Mouse (Mus musculus) thymus, postnatal 0 days (tissue): Measurements from ENCODE around the gene Ribc2. TPM values are rescaled to one million over a fixed set of nuclear protein-coding genes. Genes with fewer than 3 reads are reported as not detected.

ENCODE experiments used
- DNase-seq: peaks from one replicate; pipeline ENCODE4 v3.0.0-alpha.2; 2015; ENCODE audit warnings: low spot score
- polyA plus RNA-seq: library from polyadenylated mRNA; unstranded; fragments of >200 nt; fragmentation: Nextera tagmentation; extraction: Ambion mirVana; gene quantifications from 2 replicates; pipeline ENCODE4 v1.2.1, GENCODE M21; 2015

Ribc2 gene
- 0.21 and 0.32 TPM in 2 replicates for polyA plus RNA-seq

DNA sequence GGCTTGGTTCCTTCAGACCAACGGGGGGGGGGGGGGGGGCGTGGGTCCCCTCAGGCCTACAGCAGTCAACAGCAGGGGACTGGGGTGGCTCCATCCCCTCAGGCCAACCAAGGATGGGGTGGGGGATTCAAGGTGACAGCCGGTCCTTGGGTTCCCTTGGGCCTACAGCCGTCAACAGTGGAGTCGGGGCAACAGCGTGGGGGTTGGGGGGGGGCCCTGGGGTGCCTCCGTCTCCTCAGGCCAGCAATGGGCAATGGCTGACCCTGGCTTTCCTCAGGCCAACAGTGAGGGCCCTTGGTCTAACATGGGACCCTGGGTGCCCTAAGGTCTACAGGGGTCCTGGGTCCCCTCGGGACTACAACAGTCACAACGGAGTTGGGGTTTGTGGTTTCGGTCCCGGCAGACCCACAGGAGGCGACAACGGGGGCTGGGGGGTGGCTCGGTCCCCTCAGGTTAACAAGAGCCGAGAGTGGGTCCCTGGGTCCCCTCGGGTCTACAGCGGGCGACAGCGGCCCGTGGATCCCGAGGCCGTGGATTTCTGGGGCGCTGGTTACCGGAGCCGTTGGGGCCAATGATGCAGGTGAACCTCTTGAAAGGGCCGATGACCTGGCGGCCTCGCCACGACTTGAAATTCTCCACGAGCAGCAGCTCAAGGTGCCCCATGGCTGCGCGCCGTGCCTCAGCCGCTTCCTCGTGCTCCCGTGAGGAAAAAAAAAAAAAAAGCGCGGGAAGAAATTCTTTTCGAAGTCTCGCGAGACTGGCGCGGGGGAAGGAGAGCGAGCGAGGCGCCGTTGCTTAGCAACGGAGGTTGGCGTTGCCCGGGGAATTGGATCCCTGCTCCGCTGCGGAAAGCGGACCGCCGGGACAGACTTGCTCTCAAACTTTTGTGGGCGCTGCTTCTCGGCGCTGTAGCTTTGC, at the start of gene Ribc2, which contains the start of gene Smc1b:
TSS of gene Ribc2 (plus strand) at position 804 of the 918 bp plus-strand sequence.
TSS of gene Smc1b (minus strand) at position 690 of the 918 bp plus-strand sequence.
- DNase-seq, result peak; percentile 29

DNA sequence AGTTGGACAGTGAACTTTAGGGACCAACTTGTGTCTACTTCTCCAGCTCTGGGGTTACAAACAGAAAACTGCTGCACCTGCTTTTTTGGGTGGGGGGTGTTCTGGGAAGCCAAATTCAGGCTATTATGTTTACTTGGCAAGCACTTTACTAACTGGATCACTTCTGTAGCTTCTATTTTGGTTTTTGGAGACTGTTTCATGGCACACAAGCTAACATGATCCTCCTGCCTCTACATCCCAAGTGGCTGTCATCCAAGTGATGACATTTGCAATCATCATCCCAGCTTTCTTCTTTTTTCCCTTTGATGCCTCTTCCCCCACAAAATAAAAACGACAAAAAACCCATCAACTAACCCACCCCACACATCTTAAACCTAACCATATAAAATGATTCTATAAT, 46.2 kb upstream of the Ribc2 start:
- no peak for DNase-seq

- no peak for DNase-seq
Observed at GRCm38 (mm10) chr15:85132193-85132520, 279 bp downstream of the Ribc2 start.

GRCm38 (mm10) chr15:85135143-85135542, 3.3 kb downstream of the Ribc2 start:
- DNase-seq, result no peak

DNA sequence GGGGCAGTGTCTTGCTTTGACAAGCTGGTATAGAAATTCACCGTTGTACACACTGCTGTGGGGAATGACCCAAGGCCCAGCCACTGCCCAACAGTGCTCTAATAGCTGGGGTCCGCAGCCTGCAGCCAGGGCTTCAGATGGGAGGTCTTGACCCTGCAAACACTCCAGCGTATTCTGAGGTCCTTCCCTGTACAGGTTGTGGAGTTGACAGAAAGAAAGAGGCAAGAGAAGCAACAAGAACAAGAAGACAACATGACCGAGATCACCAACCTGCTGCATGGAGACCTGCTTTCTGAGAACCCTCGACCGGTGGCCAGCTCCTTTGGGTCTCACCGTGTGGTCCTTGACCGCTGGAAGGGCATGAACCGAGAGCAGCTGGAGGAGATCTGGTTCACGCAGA, 9.4 kb downstream of the Ribc2 start:
- DNase-seq, result no peak

- DNase-seq, result no peak
Observed at GRCm38 (mm10) chr15:85142441-85142840, 10.6 kb downstream of the Ribc2 start.

DNA sequence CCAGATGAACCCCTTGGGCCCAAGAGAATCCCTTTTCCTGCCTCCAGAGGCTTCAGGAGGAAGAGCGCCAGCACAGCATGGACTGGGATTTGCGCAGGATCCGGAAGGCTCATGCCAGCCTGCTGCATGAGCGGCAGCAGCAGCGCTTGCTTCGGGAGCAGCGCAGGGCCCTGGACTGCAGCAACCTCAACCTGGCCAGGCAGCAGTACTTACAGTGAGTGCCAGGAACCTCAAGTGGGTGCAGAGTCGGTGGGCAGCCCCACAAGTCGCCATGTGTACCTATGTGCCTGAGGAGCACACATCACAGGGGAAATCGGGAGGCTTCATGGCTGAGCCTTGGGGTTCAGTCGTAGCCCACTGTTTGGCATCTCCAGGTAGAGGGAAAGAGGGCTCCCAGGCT, 11.3 kb downstream of the Ribc2 start:
- no peak for DNase-seq

GRCm38 (mm10) chr15:85143747-85144146, 11.9 kb downstream of the Ribc2 start:
- no peak for DNase-seq

DNA sequence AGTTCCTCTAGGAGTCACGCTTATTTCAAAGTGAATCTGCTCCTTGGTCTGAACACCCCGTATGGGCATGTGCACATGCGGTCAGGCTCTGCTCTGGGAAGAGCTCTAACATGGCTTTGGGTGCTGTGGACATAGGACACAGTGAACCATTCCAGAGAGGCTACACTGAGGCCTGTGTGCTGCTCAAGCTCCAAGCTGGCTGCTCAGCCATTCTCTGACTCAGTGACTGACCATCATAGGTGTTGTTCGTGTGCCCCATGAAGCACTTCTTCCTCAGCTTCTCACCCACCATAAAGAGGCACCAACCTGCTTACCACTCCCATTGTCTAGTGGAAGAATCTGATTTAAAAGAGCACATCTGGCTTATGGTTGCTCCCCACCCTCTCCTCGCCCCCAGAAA, 12.4 kb downstream of the Ribc2 start:
- DNase-seq, result no peak

DNA sequence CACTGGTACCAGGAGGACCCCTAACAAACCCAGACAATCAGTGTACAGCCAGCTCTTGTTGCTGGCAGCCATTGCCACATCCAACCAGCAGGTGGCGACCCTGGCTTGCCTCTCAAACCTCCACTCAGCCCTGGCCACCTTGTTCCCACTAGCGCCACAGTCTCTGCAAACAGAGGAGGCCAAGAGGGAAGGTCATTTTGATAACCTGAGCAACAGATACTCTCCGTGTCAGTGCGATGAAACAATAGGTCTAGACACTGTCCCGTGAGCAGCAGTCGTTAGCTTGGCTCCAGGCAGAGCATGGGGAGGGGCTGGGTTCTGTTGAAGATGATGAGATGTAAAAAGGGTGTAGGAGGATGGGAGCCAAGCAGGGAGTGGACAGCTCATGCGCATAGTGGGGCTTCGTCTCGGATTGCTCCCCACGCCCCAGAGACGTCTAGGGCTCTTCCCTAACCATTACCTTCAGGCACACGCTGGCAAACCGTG, 19.6 kb downstream of the Ribc2 start:
- peak; percentile 72 for DNase-seq

DNA sequence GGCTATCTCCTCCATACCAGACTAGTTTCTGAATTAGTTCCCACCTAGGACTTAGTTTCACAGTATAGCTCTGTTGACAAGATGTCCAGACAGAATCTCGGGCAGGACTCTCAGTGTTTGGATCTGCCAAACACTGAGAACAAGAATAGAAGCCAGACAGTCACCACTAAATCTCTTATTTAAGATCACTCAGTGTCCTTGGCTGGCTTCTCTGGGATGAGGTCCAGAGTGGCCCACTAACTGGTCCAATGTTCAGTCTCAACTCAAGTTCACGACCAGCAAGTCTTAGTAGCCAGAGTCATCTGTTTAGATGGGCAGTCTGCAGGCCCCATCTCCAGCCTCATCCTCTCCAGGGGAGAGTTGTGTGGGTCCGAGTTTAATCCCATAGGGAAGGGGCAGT, 20.7 kb downstream of the Ribc2 start:
- no peak for DNase-seq

- no peak for DNase-seq
Observed at GRCm38 (mm10) chr15:85154091-85154490, 22.2 kb downstream of the Ribc2 start.

DNA sequence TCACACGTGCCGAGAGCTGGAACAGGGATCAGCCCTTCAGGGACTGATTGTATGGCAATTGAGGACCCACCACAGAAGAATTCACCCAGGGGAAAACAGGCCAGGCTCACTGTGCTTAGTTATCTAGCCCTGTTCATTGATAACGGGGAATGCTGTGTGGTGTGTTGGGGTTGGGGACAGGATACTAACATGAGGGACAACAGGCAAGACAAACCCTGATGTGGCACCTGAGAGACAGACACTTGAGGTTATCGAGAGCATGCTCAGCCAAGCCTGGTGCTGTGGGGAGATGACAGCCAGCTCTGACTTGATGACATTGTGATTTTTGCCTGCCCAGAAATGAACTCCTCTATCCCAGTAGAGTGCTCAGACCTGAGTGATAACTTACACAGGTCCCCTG, 24.3 kb downstream of the Ribc2 start:
- no peak for DNase-seq

- no peak for DNase-seq
Observed at GRCm38 (mm10) chr15:85161416-85161815, 29.5 kb downstream of the Ribc2 start.

GRCm38 (mm10) chr15:85162693-85163663, 31.1 kb downstream of the Ribc2 start:
- DNase-seq, result no peak

- DNase-seq, result no peak
Observed at GRCm38 (mm10) chr15:85166433-85166933, 34.6 kb downstream of the Ribc2 start.

- no peak for DNase-seq
Observed at GRCm38 (mm10) chr15:85167086-85167679, 35.3 kb downstream of the Ribc2 start.

- no peak for DNase-seq
Observed at GRCm38 (mm10) chr15:85172054-85172453, 40.2 kb downstream of the Ribc2 start.

DNA sequence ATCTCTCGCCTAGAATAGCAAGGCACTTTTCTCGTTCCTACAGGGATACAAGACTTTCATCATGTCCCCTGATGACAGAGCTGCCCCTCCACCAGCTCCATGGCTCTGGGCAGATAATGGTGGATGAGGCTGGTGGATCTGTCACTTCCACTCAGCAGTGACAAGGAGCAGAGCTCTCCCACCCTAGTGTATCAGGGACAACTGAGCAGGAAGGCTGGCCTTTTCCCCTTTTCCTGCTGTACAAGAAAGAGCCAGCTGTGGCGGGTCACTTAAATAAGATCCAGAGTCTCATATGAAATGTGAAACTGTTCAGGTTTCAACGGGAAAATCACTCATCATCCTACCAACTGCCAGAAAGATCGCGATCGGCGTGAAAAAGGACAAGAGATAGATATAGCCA, 41.5 kb downstream of the Ribc2 start:
- DNase-seq, result no peak

GRCm38 (mm10) chr15:85174060-85174459, 42.2 kb downstream of the Ribc2 start:
- no peak for DNase-seq

- peak; percentile 65 for DNase-seq
Observed at GRCm38 (mm10) chr15:85177576-85177975, 45.7 kb downstream of the Ribc2 start.
